Mouse (Mus musculus): Measurements from ENCODE around the gene Gstp2. TPM values are rescaled to one million over a fixed set of nuclear protein-coding genes. Genes with fewer than 3 reads are reported as not detected.

The Gstp2 gene
- total and polyA plus RNA-seq, 2 experiments from 2014 or later = 0.52 to 2.2 TPM

GRCm38 (mm10) chr19:4057962-4058361 lies 12.1 kb upstream of the Gstp2 start:
- DNase-seq (ENCODE audit: low spot score) (no peak), ATAC-seq (no peak)
- Histone ChIP-seq H3K4me3 (ENCODE audit: low read length) (no peak overlapping the region), H3K9ac (replicated peaks; ENCODE audit: low read length) (no peak overlapping the region), H3K36me3 (ENCODE audit: insufficient read depth, low read length) (no peaks in the 10 kb centered on the region), H3K27ac (no peak overlapping the region), H3K27me3 (ENCODE audit: insufficient read depth, low read length) (no peaks in the 10 kb centered on the region), H3K9me3 (ENCODE audit: low read length) (no peaks in the 10 kb centered on the region), H3K4me1 (ENCODE audit: insufficient read depth, low read length) (no peaks in the 10 kb centered on the region), H3K4me2 (ENCODE audit: low read depth, low read length) (no peak overlapping the region)
- 96% methylated on average over 7 of the region's 7 CpGs for WGBS
- TF ChIP-seq CTCF (IDR thresholded peaks at IDR 0.05; ENCODE audit: low read depth) = no peak

GRCm38 (mm10) chr19:4057389-4057788 lies 11.6 kb upstream of the Gstp2 start:
- no peaks in the 10 kb centered on the region for H3K9me3 ChIP-seq (ENCODE audit: low read length)
- no peak for TF ChIP-seq CTCF (IDR thresholded peaks at IDR 0.05; ENCODE audit: low read depth)
- no peaks in the 10 kb centered on the region for H3K36me3 ChIP-seq (ENCODE audit: insufficient read depth, low read length)
- H3K27ac ChIP-seq = no peak overlapping the region
- H3K4me3 ChIP-seq (ENCODE audit: low read length) = no peak overlapping the region
- ATAC-seq = no peak
- no peaks in the 10 kb centered on the region for H3K27me3 ChIP-seq (ENCODE audit: insufficient read depth, low read length)
- no peak for DNase-seq (ENCODE audit: low spot score)
- WGBS = 87% methylated on average over 13 of the region's 13 CpGs
- H3K9ac ChIP-seq (replicated peaks; ENCODE audit: low read length) = no peak overlapping the region
- no peak overlapping the region for H3K4me2 ChIP-seq (ENCODE audit: low read depth, low read length)
- H3K4me1 ChIP-seq (ENCODE audit: insufficient read depth, low read length) = no peaks in the 10 kb centered on the region

DNA sequence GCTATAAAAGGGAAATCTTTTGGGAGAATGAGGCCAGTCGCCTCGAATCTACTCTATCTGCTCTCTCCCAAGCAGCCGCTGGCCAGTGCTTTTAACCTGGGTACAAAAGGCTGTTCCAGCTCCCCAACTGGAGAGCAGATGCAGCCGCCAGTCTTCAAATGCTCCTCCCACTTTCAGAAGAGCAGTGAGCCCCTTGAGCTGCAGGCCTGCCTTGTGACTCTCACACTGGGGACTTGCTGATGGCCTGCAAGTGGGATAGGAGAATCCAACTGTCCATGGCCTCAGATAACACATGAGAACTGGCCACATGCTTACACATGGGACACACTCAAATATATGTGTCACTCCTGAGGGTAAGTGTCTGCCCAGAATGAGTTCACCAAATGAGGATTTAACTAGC lies 10.9 kb upstream of the Gstp2 start:
- no peak for DNase-seq (ENCODE audit: low spot score)
- H3K4me3 ChIP-seq (ENCODE audit: low read length) = no peak overlapping the region
- no peak overlapping the region for H3K9ac ChIP-seq (replicated peaks; ENCODE audit: low read length)
- H3K27me3 ChIP-seq (ENCODE audit: insufficient read depth, low read length) = no peaks in the 10 kb centered on the region
- no peak overlapping the region for H3K4me2 ChIP-seq (ENCODE audit: low read depth, low read length)
- no peak for TF ChIP-seq CTCF (IDR thresholded peaks at IDR 0.05; ENCODE audit: low read depth)
- H3K27ac ChIP-seq = no peak overlapping the region
- ATAC-seq = no peak
- H3K4me1 ChIP-seq (ENCODE audit: insufficient read depth, low read length) = no peaks in the 10 kb centered on the region
- 42% methylated on average over 4 of the region's 4 CpGs for WGBS
- H3K9me3 ChIP-seq (ENCODE audit: low read length) = no peaks in the 10 kb centered on the region
- no peaks in the 10 kb centered on the region for H3K36me3 ChIP-seq (ENCODE audit: insufficient read depth, low read length)

- Histone ChIP-seq H3K4me2 (ENCODE audit: low read depth, low read length) (no peak overlapping the region), H3K4me3 (ENCODE audit: low read length) (no peak overlapping the region), H3K27me3 (ENCODE audit: insufficient read depth, low read length) (no peaks in the 10 kb centered on the region), H3K27ac (no peak overlapping the region), H3K9ac (replicated peaks; ENCODE audit: low read length) (no peak overlapping the region), H3K9me3 (ENCODE audit: low read length) (no peaks in the 10 kb centered on the region), H3K36me3 (ENCODE audit: insufficient read depth, low read length) (no peaks in the 10 kb centered on the region), H3K4me1 (ENCODE audit: insufficient read depth, low read length) (no peaks in the 10 kb centered on the region)
- TF ChIP-seq CTCF (IDR thresholded peaks at IDR 0.05; ENCODE audit: low read depth) = no peak
- no peak for DNase-seq (ENCODE audit: low spot score)
- 64% methylated on average over 15 of the region's 15 CpGs for whole genome bisulfite sequencing
- ATAC-seq = no peak
Observed at GRCm38 (mm10) chr19:4055947-4056693, 10.3 kb upstream of the Gstp2 start.

GRCm38 (mm10) chr19:4055216-4055946 lies 9.6 kb upstream of the Gstp2 start:
- Histone ChIP-seq H3K9ac (replicated peaks; ENCODE audit: low read length) (no peak overlapping the region), H3K36me3 (ENCODE audit: insufficient read depth, low read length) (no peaks in the 10 kb centered on the region), H3K27ac (no peak overlapping the region), H3K27me3 (ENCODE audit: insufficient read depth, low read length) (no peaks in the 10 kb centered on the region), H3K4me3 (ENCODE audit: low read length) (no peak overlapping the region), H3K4me1 (ENCODE audit: insufficient read depth, low read length) (no peaks in the 10 kb centered on the region), H3K9me3 (ENCODE audit: low read length) (no peaks in the 10 kb centered on the region), H3K4me2 (ENCODE audit: low read depth, low read length) (no peak overlapping the region)
- ATAC-seq = no peak
- TF ChIP-seq CTCF (IDR thresholded peaks at IDR 0.05; ENCODE audit: low read depth) = no peak
- WGBS = 64% methylated on average over 8 of the region's 8 CpGs
- no peak for DNase-seq (ENCODE audit: low spot score)

GRCm38 (mm10) chr19:4054613-4055012 lies 8.8 kb upstream of the Gstp2 start:
- Histone ChIP-seq H3K36me3 (ENCODE audit: insufficient read depth, low read length) (no peaks in the 10 kb centered on the region), H3K27me3 (ENCODE audit: insufficient read depth, low read length) (no peaks in the 10 kb centered on the region), H3K4me1 (ENCODE audit: insufficient read depth, low read length) (no peaks in the 10 kb centered on the region), H3K9ac (replicated peaks; ENCODE audit: low read length) (no peak overlapping the region), H3K27ac (no peak overlapping the region), H3K4me3 (ENCODE audit: low read length) (no peak overlapping the region), H3K4me2 (ENCODE audit: low read depth, low read length) (no peak overlapping the region), H3K9me3 (ENCODE audit: low read length) (no peaks in the 10 kb centered on the region)
- ATAC-seq (no peak), DNase-seq (ENCODE audit: low spot score) (no peak)
- WGBS = 87% methylated on average over 5 of the region's 5 CpGs
- TF ChIP-seq CTCF (IDR thresholded peaks at IDR 0.05; ENCODE audit: low read depth) = no peak

DNA sequence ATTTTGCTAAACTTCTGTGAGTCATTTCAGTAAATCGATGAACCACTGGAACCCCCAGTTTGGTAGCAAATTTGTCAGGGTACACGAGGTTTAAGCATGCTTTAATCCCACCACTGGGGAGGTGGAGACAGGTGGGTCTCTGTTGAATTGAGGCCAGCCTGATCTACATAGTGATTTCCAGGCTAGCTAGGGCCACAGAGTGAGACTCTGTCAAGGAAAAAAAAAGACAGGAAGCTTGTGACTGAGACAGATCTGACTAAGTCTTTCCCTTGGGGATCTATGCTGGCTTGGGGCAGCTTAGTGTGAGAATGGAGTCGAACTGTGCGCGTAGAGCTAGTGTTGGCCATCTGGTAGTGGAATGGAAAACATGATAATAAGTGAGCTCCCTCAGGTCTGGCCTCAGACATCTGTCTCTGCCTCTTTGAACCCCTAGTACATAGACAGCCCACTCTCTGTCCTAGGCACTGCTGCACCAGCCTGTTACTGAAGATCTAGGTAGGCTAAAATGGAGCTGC lies 6.8 kb upstream of the Gstp2 start:
- Histone ChIP-seq H3K9me3 (ENCODE audit: low read length) (no peaks in the 10 kb centered on the region), H3K9ac (replicated peaks; ENCODE audit: low read length) (no peak overlapping the region), H3K27me3 (ENCODE audit: insufficient read depth, low read length) (no peaks in the 10 kb centered on the region), H3K27ac (no peak overlapping the region), H3K4me1 (ENCODE audit: insufficient read depth, low read length) (no peaks in the 10 kb centered on the region), H3K36me3 (ENCODE audit: insufficient read depth, low read length) (no peaks in the 10 kb centered on the region), H3K4me3 (ENCODE audit: low read length) (no peak overlapping the region), H3K4me2 (ENCODE audit: low read depth, low read length) (no peak overlapping the region)
- WGBS = 68% methylated on average over 5 of the region's 5 CpGs
- DNase-seq (ENCODE audit: low spot score) = no peak
- ATAC-seq = no peak
- TF ChIP-seq CTCF (IDR thresholded peaks at IDR 0.05; ENCODE audit: low read depth) = no peak
